Mouse (Mus musculus) urinary bladder, adult 18-20 months (tissue): ENCODE data around the gene Sync.

Experiments
- DNase-seq, 2 experiments: peaks; one replicate each; pipeline ENCODE4 v3.0.0; 2022; ENCODE audit warnings: low spot score in 2 of 2, mixed read lengths in 2 of 2

The Sync gene

GRCm38 (mm10) chr4:129287472-129287981 is at the start of gene Sync:
Sync (plus strand) TSS chr4:129287617.
- DNase-seq: no peak

- no peak for DNase-seq
Observed at GRCm38 (mm10) chr4:129237843-129238441, 49.5 kb upstream of the Sync start.

- DNase-seq: no peak
Observed at GRCm38 (mm10) chr4:129238579-129239016, 48.8 kb upstream of the Sync start.

GRCm38 (mm10) chr4:129239075-129239474 is 48.3 kb upstream of the Sync start:
- DNase-seq: peak; percentile 74 to 78

GRCm38 (mm10) chr4:129241898-129242297 is 45.5 kb upstream of the Sync start:
- DNase-seq: no peak

- no peak for DNase-seq
Observed at GRCm38 (mm10) chr4:129242327-129242726, 45.1 kb upstream of the Sync start.

GRCm38 (mm10) chr4:129242761-129243160 is 44.7 kb upstream of the Sync start:
- no peak for DNase-seq

GRCm38 (mm10) chr4:129244802-129245201 is 42.6 kb upstream of the Sync start:
- no peak for DNase-seq

GRCm38 (mm10) chr4:129246360-129247301 is 40.8 kb upstream of the Sync start:
- no peak for DNase-seq

GRCm38 (mm10) chr4:129247381-129248242 is 39.8 kb upstream of the Sync start:
- no peak for DNase-seq

GRCm38 (mm10) chr4:129248243-129248767 is 39.1 kb upstream of the Sync start:
- DNase-seq: no peak

- DNase-seq: no peak
Observed at GRCm38 (mm10) chr4:129249288-129249687, 38.1 kb upstream of the Sync start.

GRCm38 (mm10) chr4:129250759-129251481 is 36.5 kb upstream of the Sync start:
- DNase-seq: no peak

GRCm38 (mm10) chr4:129251482-129252125 is 35.8 kb upstream of the Sync start:
- DNase-seq: no peak

GRCm38 (mm10) chr4:129252492-129252891 is 34.9 kb upstream of the Sync start:
- DNase-seq: no peak

GRCm38 (mm10) chr4:129254571-129254970 is 32.8 kb upstream of the Sync start:
- DNase-seq: no peak

GRCm38 (mm10) chr4:129256450-129257380 is 30.7 kb upstream of the Sync start:
- no peak for DNase-seq

- no peak for DNase-seq
Observed at GRCm38 (mm10) chr4:129259101-129259500, 28.3 kb upstream of the Sync start.

GRCm38 (mm10) chr4:129260678-129261077 is 26.7 kb upstream of the Sync start:
- no peak for DNase-seq
